Mouse (Mus musculus) intestine, embryonic 16.5 days (tissue): ENCODE measurements around the gene Utp14a. TPM values are rescaled to one million over a fixed set of nuclear protein-coding genes. Genes with fewer than 3 reads are reported as not detected.

Source experiments
- ATAC-seq: fragments of 200-750 bp; cut with Nextera tagmentation; 2 replicates; pipeline ENCODE4 v1.8.0; 2017; ENCODE audit warnings: moderate TSS enrichment, moderate library complexity
- H3K27ac ChIP-seq: fragments of 300-500 bp; sonication (generic); 2 replicates; pipeline ENCODE4 v1.5.1; 2014; ENCODE audit warnings: mild to moderate bottlenecking, low read length
- H3K27me3 ChIP-seq: fragments of 300-500 bp; sonication (generic); replicated peaks from 2 replicates; pipeline ENCODE4 v1.6.1; 2014; ENCODE audit warnings: low read length, control low read depth, mixed read lengths; ENCODE audit not compliant: control insufficient read depth, insufficient read depth
- H3K36me3 ChIP-seq: fragments of 300-500 bp; sonication (generic); 2 replicates; pipeline ENCODE4 v1.6.1; 2014; ENCODE audit warnings: low read length, control low read depth; ENCODE audit not compliant: control insufficient read depth, insufficient read depth
- H3K4me1 ChIP-seq: fragments of 300-500 bp; sonication (generic); 2 replicates; pipeline ENCODE4 v1.6.1; 2014; ENCODE audit warnings: low read length, control low read depth, mixed read lengths; ENCODE audit not compliant: control insufficient read depth, insufficient read depth
- H3K4me2 ChIP-seq: fragments of 300-500 bp; sonication (generic); 2 replicates; pipeline ENCODE4 v1.6.1; 2014; ENCODE audit warnings: low read depth, low read length, control low read depth
- H3K4me3 ChIP-seq: fragments of 300-500 bp; sonication (generic); 2 replicates; pipeline ENCODE4 v1.5.1; 2014; ENCODE audit warnings: mild to moderate bottlenecking, low read length
- H3K9ac ChIP-seq: fragments of 300-500 bp; sonication (generic); 2 replicates; pipeline ENCODE4 v1.6.1; 2014; ENCODE audit warnings: low read depth, low read length
- H3K9me3 ChIP-seq: fragments of 300-500 bp; sonication (generic); 2 replicates; pipeline ENCODE4 v1.6.1; 2016; ENCODE audit warnings: low read length, control low read depth; ENCODE audit not compliant: control insufficient read depth
- WGBS: fragments of 180-500 bp; shearing (Covaris S2); extraction: QIAGEN DNeasy Blood & Tissue Kit; methylation state at CpG from one replicate; pipeline ENCODE4 v1.1.7; 2014; 5-methylcytosine and 5-hydroxymethylcytosine counted together
- polyA plus RNA-seq: library from polyadenylated mRNA; unstranded; fragments of >200 nt; fragmentation: Nextera tagmentation; extraction: Ambion mirVana; gene quantifications from 2 replicates; pipeline ENCODE4 v1.2.1, GENCODE M21; 2015

The Utp14a gene
- polyA plus RNA-seq, 1 experiment from 2014 or later: 11.8 TPM

DNA sequence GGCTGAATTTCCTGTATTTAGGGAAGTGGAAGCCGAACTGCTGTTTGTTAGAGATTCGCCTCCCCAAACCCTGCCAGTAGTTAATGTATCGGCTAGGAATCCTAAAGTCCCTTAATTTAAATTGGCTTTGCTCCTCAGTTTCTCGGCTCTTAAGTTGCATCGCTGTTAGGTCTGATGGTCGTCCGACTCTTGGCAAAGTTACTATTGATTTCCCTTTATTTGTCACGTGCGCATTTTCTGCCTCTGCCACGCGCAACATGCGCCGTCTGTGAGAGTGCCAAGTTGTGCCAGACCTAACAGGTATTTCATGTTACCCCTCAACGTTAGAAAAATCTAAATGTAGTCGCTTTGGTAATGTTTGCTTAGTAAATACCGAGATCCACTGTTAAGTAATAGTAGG, 349 bp downstream of the Utp14a start:
- Histone ChIP-seq H3K4me2 (peak overlapping the region; percentile 40), H3K4me1 (no peaks in the 10 kb centered on the region), H3K9me3 (no peaks in the 10 kb centered on the region), H3K36me3 (no peaks in the 10 kb centered on the region), H3K27ac (no peak overlapping the region), H3K9ac (peak overlapping the region; percentile 60), H3K27me3 (no peaks in the 10 kb centered on the region), H3K4me3 (peak overlapping the region; percentile 59)
- WGBS: 15% methylated on average over 16 of the region's 16 CpGs
- ATAC-seq: no peak

DNA sequence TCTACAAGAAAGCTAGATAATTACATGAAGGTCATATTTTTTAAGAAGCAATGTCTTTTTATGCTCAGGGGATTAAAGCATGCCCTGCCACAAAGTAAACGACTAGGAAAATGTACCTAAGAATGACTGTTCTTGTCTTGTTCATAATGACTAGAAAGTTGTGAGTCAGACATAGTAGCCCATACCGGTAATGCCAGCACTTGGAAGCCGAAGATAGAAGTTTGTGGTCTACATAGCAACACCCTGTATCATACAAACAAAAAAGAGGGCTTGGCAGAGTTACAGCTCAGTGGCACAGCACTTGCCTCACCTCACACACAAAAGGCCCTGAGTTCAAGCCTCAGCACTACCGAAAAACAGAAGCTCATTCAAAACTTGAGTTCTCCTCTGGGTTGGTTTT, 15.0 kb downstream of the Utp14a start:
- no peak overlapping the region for H3K4me3 ChIP-seq
- H3K27ac ChIP-seq: no peak overlapping the region
- ATAC-seq: no peak
- H3K4me2 ChIP-seq: no peak overlapping the region
- H3K36me3 ChIP-seq: peaks cover 5% of the 10 kb centered on the region; the same call in 1 of the 2 replicates
- WGBS: 88% methylated on average over 4 of the region's 4 CpGs
- H3K9ac ChIP-seq: no peak overlapping the region
- H3K9me3 ChIP-seq: no peaks in the 10 kb centered on the region
- H3K27me3 ChIP-seq: no peaks in the 10 kb centered on the region
- H3K4me1 ChIP-seq: no peaks in the 10 kb centered on the region

DNA sequence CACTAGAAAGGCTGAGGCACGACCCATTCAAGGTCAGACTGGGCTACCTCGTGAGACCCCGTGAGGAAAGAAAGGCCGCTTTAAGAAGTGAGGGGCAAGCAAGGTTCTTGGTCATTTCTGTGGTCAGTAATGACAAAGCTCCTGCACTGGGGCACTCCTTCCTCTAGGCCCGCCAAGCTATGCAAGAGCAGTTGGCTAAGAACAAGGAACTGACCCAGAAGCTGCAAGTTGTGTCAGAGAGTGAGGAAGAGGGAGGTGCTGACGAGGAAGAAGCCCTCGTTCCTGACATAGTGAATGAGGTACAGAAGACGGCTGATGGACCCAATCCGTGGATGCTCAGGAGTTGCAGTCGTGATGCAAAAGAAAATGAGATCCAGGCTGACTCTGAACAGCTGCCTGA, 18.0 kb downstream of the Utp14a start:
- no peak overlapping the region for H3K4me3 ChIP-seq
- no peak overlapping the region for H3K9ac ChIP-seq
- no peak overlapping the region for H3K27ac ChIP-seq
- H3K9me3 ChIP-seq: no peaks in the 10 kb centered on the region
- WGBS: 82% methylated on average over 10 of the region's 10 CpGs
- ATAC-seq: no peak
- H3K4me2 ChIP-seq: no peak overlapping the region
- H3K27me3 ChIP-seq: no peaks in the 10 kb centered on the region
- H3K36me3 ChIP-seq: peaks cover 8% of the 10 kb centered on the region; the same call in 1 of the 2 replicates
- no peaks in the 10 kb centered on the region for H3K4me1 ChIP-seq

DNA sequence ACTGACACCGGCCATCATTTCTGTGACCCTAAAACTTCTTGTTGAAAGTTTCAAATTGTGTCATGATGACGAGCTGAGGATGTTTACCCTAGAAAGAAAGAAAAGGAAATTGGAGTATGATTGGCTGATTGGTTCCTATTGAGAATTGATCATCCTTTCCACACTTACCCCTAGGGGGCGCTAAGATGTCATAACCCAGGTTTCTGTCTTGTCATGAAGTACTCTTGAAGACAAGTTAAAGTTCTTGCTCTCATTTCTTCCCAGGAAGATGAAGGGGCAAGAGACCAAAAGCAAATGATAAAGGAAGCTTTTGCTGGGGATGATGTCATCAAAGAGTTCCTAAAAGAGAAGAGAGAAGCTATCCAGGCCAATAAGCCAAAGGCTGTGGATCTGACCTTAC, 21.4 kb downstream of the Utp14a start:
- no peak for ATAC-seq
- H3K9me3 ChIP-seq: no peaks in the 10 kb centered on the region
- H3K27me3 ChIP-seq: no peaks in the 10 kb centered on the region
- H3K27ac ChIP-seq: no peak overlapping the region
- H3K36me3 ChIP-seq: peaks cover 7% of the 10 kb centered on the region; the same call in 1 of the 2 replicates
- H3K4me1 ChIP-seq: no peaks in the 10 kb centered on the region
- 42% methylated on average over 3 of the region's 3 CpGs for WGBS
- no peak overlapping the region for H3K4me3 ChIP-seq
- no peak overlapping the region for H3K9ac ChIP-seq
- H3K4me2 ChIP-seq: no peak overlapping the region

DNA sequence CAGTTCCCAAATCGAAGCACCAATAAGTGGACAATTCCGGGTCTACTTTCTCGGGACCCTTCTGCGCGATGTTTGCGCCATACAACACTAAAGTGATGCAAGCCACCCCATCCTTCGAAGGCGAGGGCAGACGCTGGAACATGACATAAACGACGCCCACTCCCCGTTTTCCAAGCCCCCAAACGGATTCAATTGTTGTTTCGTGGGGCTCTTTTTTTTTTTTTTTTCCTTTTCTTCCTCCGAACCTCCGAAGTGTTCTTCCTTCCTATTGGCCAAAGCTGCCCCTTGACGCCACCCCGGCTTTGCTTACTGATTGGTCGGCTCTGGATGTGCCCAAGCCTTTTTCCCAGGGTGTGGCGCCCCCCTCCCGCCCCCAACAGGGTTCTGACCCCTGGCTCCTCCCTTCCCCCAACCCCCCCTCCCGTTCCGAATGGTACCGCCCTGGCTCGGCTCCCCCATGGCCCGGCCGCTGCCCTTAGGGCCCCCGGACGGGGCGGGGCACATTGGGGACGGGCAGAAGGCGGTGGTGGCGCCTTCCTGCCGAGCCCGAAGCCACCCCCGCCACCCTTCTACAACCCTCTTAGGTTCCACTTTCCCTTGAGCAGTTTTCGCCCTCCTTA, 27.8 kb downstream of the Utp14a start:
- H3K4me2 ChIP-seq: peak overlapping the region; percentile 49
- peak; percentile 89 for ATAC-seq
- H3K27ac ChIP-seq: peak overlapping the region; percentile 94
- H3K36me3 ChIP-seq: no peaks in the 10 kb centered on the region
- no peaks in the 10 kb centered on the region for H3K4me1 ChIP-seq
- no peaks in the 10 kb centered on the region for H3K9me3 ChIP-seq
- peak overlapping the region; percentile 68 for H3K9ac ChIP-seq
- 18% methylated on average over 31 of the region's 37 CpGs for WGBS
- H3K4me3 ChIP-seq: peak overlapping the region; percentile 54
- H3K27me3 ChIP-seq: no peaks in the 10 kb centered on the region; the same call in 1 of the 2 replicates

DNA sequence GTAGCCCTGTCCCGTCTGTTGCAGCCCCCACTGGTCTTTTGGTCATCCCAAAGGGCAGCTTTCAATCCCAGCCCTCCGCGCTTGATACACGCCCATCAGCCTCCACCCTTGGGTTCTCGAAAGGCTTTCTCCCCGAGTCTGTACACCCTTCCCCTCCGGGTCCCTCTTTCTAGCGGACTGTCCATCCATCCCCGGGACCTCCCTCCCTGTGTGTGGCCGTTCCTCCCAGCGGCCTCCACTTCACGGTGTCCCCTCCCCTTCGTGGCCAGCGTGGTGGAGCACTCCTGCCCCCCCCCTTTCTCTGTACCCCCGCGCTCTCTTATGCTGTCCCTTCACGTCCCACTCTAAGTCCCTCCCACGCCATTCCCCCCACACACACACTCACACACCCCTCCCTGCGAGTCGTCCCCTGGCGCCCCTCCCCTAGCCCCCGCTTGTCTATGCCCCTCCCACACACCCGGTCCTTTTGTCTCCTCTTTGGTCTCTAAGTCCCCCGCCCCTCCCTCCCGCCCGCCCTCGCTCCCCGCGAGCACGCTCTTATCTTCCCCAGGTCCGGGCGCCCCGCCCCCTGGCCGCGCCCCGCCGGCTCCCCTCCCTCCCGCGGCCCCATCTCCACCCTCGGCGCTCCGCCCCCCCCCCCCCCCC, 28.5 kb downstream of the Utp14a start:
- H3K36me3 ChIP-seq: no peaks in the 10 kb centered on the region
- peak overlapping the region; percentile 68 for H3K9ac ChIP-seq
- no peaks in the 10 kb centered on the region for H3K9me3 ChIP-seq
- H3K27me3 ChIP-seq: no peaks in the 10 kb centered on the region; the same call in 1 of the 2 replicates
- peak overlapping the region; percentile 49 for H3K4me2 ChIP-seq
- H3K4me1 ChIP-seq: no peaks in the 10 kb centered on the region
- peak overlapping the region; percentile 94 for H3K27ac ChIP-seq
- H3K4me3 ChIP-seq: peak overlapping the region; percentile 54
- 15% methylated on average over 31 of the region's 42 CpGs for WGBS
- ATAC-seq: peak; percentile 88

DNA sequence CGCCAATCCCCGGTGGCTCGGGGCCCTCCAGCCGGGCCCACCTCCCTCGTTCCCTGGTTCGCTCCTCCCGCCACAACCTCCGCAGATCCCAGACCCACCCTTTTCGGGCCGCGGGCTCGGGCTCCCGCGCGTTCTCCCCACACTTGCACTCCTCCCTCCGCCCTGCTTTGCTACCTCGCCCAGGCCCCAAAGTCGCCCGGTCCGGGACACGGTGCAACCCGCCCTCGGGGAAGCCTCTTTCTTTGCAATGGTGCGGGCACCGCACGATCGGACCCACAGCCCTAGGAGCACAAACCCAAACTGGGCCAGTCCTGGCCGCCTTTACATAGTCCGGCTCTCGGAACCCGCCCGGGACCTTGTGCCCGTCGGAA, 29.0 kb downstream of the Utp14a start:
- H3K4me3 ChIP-seq: peak overlapping the region; percentile 50
- peak overlapping the region; percentile 49 for H3K4me2 ChIP-seq
- H3K4me1 ChIP-seq: no peaks in the 10 kb centered on the region
- peak overlapping the region; percentile 63 for H3K27ac ChIP-seq
- H3K9me3 ChIP-seq: no peaks in the 10 kb centered on the region
- ATAC-seq: peak; percentile 70
- peak overlapping the region; percentile 68 for H3K9ac ChIP-seq
- H3K27me3 ChIP-seq: no peaks in the 10 kb centered on the region; the same call in 1 of the 2 replicates
- WGBS: 12% methylated on average over 24 of the region's 34 CpGs
- H3K36me3 ChIP-seq: no peaks in the 10 kb centered on the region

DNA sequence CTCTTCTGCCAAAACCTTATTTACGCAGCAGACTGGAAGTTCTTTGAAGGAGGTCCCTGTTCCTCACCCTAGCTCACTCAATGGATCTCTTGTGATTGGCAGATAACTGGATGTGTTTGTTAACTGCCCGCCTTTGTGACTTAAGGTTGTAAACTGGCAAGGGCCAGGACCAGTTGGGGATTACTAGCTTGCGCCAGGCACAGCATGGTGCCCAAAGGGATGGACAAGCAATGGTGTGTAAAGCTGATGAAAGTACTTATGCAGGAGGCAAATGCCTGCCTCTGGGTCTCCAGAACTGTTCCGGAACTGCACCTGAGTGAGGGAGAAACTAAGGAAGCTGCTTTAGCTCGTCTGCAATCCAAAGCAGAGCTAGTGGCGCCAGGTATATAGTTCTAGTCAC, 29.8 kb downstream of the Utp14a start:
- Histone ChIP-seq H3K4me2 (no peak overlapping the region), H3K36me3 (no peaks in the 10 kb centered on the region), H3K9me3 (no peaks in the 10 kb centered on the region), H3K4me3 (no peak overlapping the region), H3K27me3 (no peaks in the 10 kb centered on the region; the same call in 1 of the 2 replicates), H3K27ac (no peak overlapping the region), H3K9ac (no peak overlapping the region), H3K4me1 (no peaks in the 10 kb centered on the region)
- WGBS: 51% methylated on average over 6 of the region's 6 CpGs
- ATAC-seq: no peak

- 74% methylated on average over 4 of the region's 4 CpGs for WGBS
- Histone ChIP-seq H3K4me2 (no peak overlapping the region), H3K36me3 (no peaks in the 10 kb centered on the region), H3K4me3 (no peak overlapping the region), H3K9ac (no peak overlapping the region), H3K4me1 (no peaks in the 10 kb centered on the region), H3K9me3 (no peaks in the 10 kb centered on the region), H3K27ac (no peak overlapping the region), H3K27me3 (no peaks in the 10 kb centered on the region; the same call in 1 of the 2 replicates)
- ATAC-seq: no peak
These were observed 31.3 kb downstream of the Utp14a start for GRCm38 (mm10) chrX:48288008-48288407.
